Mouse (Mus musculus): Measurements from ENCODE around the gene Slc25a28.

DNA sequence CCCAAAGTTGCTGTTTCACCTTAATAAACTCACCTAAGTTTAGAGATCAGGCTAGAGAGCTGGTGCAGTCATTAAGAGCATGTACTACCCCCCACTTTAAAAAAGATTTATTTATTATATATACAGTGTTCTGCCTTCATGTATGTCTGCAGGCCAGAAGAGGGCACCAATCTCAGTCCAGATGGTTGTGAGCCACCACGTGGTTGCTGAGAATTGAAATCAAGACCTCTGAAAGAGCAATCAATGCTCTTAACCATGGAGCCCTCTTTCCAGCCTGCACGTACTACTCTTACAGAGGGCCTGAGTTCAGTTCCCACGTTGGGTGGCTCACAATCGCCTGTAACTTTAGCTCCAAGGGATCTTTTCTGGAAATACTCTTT, 7.3 kb downstream of the Slc25a28 start:
- no peak for TF ChIP-seq CHD2 (IDR thresholded peaks at IDR 0.05; ENCODE audit: low read depth, low read length)
- TF ChIP-seq HCFC1 (IDR thresholded peaks at IDR 0.05; ENCODE audit: borderline replicate concordance, insufficient read depth, low read length): no peak
